Mouse (Mus musculus) urinary bladder, postnatal 25 days (tissue): Measurements from ENCODE around the gene Ofd1.

Source experiments
- DNase-seq: peaks from one replicate; pipeline ENCODE4 v3.0.0; 2022; ENCODE audit warnings: low spot score

Gene Ofd1

GRCm38 (mm10) chrX:166440616-166441063 is at the start of gene Ofd1:
Gene Ofd1 (minus strand): TSS chrX:166440704.
- DNase-seq, result peak; percentile 74

DNA sequence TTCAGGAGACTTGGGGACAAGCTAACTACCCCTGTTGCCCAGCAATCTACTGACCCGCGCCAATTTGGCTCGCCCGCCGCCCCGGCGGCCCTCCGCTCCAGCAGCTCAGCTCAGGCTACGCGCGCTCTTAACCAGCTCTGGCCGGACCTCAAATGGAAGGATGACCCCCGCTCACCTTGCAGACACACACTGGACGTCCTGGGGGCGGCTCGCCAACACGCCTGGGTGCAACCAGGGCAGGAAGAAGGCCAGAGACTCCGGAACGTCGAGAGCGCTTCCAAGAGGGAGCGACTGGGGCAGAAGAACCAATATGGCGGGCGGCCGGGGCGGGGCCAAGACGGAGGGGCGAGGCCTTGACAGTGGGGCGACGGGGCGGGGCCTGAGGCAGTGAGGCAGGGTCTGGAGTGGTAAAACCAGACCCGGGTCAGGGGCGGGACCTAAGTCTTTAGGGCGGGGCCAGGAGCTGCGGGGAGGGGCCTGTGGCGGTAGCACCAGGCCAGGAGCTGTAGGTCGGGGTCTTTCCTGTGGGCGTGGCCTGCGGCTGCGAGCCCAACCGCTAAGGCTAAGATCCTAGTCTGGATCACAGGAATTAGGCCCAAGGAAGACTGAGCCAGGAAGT is 39.0 kb upstream of the Ofd1 start, which contains the start of gene Rab9:
Gene Rab9, minus strand, starts transcription at position 503 of the 619 bp plus-strand sequence.
- DNase-seq, result peak; percentile 81

GRCm38 (mm10) chrX:166478631-166479364 is 38.3 kb upstream of the Ofd1 start:
- peak; percentile 7 for DNase-seq

DNA sequence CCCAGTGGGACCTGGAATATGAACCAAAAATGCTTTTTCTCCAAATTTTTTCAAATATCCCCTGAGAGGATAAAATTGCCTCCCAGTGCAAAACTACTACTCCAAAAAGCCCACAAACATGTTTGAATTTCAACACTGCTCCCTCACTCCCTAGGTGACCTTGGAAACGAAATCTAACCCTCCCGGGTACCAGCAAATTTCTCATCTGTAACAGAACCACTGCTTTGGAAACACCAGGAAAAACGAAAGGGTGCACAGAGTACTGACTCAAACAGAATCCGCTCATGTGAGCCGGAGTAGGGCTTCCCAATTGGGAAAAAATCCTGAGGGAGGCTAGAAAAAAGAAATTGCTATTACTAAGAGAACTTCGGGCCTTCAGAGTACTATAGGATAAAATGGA is 36.9 kb upstream of the Ofd1 start:
- DNase-seq, result no peak

DNA sequence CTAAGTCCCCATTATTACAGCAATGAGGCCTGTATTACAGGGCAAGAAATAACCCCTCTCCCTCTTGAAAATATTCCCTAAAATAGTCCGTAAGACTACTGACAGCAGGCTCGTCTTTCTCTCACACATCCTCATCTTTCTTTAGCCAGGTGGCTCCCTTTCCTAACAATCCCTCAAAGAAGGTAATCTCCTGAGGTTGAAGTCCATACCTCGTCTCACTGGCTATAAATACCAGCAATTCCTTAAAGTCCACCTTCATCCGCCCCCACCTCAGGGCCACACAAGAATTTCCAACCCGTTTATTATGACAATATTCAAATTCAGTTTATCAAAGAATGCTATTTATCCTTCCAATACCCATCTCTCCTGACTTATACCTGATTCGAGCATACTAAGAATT is 32.1 kb upstream of the Ofd1 start:
- DNase-seq, result no peak

GRCm38 (mm10) chrX:166468321-166468720 is 27.8 kb upstream of the Ofd1 start:
- no peak for DNase-seq

DNA sequence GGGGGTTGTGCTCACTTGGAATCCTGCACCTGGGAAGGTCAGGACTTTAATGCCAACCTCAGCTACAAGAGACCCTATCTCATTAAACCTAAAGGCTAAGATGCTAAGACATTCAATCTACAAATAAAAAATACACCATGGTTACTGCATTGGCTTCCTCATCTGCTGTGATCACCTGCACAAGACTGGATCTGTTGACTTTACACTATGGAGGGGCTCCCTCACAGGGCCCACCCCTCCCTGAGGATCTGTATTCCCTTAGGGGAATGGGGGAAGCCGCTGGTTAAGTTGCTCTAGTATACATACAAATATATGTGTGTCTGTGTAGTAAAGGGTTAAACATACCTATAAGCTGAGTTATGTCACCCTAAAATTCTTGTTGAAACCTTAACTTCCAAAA is 15.0 kb upstream of the Ofd1 start:
- DNase-seq, result no peak

DNA sequence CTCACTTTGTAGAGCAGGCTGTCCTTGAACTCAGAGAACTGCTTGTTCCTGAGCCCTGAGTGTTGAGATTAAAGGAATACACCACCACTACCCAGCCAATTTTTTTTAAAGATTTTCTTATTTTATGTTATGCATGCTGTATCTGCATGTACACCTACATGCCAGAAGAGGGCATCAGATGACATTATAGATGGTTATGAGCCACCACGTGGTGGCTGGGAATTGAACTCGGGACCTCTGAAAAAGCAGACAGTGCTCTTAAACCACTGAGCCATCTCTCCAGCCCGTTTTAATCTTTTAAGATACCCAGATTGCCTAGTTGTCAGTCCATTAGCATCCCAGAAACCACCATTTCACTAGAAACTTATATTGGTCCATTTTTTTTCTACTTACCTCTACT is 13.8 kb upstream of the Ofd1 start:
- no peak for DNase-seq

DNA sequence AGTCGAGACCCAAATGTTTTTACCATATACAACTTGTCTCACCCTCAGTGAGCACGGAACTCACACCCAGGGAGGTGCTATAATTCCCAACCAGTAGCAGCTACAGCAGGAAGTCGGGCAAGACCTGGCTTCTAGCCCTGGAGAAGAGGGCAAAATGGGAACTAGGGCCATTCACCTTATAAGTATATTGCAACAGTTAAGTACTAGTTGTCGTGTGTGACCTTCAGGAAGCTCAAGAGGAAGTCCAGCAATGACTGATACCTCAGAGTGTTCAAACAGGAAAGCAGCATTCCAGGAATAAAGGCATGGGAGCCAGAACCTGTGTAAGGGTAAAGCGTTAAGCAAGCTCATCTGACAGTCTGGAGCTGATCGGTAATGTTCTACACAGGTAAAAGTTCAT is 13.0 kb upstream of the Ofd1 start:
- no peak for DNase-seq

DNA sequence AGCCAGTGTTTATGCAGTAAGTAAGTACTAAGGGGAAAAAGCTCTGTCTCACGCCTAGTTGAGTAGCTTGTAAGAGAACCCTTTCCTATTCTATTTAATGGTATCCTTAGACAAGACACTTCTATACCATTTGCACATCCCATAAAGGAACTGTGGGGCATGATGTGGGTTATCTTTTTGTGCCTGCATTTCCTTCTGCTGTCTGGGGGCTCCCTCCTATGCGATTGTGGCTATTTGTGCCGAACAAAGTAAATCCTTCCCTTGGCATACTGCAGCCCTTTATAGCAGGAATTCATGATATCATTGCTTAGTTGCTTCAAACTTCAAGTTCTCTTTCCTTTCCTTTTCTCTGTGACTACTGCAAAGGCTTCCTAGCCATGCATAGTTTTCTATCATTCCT is 4.0 kb upstream of the Ofd1 start:
- DNase-seq, result no peak

DNA sequence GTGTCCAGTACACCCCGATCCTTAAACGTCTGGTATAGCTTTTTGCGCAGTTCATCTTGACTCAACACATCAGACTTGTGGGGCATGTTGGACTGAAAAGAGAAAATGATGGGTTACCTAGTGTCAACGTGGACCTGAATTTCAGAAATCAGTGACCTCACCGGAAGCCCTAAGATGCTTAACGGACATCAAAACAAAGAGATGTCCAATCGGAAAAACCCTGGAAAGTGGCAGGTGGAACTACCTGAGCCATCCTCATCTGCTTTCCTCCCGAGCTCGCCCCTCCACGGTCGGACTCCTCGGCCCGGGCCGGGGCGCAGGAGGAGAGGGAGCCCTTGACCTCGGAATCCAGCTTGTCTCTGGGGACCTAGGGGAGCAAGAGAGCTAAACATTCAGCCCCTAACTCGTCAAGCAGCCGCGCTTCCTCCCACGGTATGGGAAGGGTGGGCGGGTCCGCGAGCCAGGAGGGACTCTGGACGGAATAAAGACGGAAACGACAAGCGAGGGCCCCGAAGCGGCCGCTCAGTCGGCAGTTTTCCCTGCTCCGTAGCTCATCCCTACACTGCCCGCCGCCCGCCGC is 378 bp downstream of the Ofd1 start, which contains the start of gene Trappc2:
Gene Trappc2, plus strand, starts transcription at position 539 of the 580 bp plus-strand sequence.
- no peak for DNase-seq

- no peak for DNase-seq
Measured at GRCm38 (mm10) chrX:166434812-166435211, 5.7 kb downstream of the Ofd1 start.

- DNase-seq, result peak; percentile 8
Measured at GRCm38 (mm10) chrX:166416196-166416595, 24.3 kb downstream of the Ofd1 start.

DNA sequence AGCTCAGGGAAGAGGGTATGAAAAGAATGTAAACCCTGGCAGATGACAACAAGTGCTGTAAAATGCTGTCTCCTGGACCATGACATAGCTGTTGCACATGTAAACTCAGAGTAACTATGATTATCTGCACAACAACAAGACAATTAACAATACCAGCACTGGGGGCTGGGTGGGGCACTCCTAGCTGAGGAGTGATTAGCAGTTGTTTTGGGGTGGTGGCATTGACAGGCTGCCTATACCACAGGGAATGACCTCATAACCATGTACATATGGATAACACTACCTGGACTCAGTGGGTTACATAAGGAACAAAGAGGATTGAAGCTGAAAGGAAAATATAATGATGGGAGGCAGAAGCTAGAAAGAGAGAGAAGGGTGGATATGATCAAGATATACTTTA is 32.6 kb downstream of the Ofd1 start:
- DNase-seq, result no peak

DNA sequence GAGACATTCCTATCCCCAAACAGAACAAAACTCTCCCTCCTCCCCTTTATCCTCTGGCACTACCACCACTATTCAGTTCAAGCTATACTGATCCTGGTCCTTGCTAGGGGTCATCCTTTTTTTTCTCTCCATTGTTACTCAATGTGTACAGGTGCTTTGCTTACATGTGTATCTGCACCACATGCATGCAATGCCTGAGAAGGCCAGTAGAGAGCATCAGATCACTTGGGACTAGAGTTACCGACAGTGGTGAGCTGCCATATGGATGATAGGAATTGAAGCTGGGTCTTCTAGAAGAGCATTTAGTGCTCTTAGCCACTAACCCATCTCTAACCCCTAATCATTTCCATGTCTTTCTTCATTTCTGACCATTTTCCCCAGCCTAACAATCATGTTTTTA is 46.8 kb downstream of the Ofd1 start:
- no peak for DNase-seq

DNA sequence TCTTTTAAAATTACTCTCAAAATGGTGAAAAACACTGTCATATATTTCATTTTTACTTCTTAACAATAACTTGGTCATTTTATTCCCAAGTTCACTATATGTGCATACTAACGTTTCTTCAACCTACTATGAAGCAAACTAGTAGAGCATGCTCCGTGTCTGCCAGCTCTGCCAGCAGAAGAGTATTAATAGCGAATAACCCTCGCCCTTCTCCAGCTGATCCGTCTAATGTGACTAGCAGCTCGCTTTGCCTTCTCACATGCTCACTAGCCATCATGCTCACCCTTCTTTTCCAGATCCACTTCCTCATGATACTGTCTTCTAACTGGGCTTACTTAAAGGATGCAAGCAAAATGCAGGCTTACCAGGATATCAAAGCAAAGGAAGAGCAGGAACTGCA is 53.8 kb downstream of the Ofd1 start:
- no peak for DNase-seq

DNA sequence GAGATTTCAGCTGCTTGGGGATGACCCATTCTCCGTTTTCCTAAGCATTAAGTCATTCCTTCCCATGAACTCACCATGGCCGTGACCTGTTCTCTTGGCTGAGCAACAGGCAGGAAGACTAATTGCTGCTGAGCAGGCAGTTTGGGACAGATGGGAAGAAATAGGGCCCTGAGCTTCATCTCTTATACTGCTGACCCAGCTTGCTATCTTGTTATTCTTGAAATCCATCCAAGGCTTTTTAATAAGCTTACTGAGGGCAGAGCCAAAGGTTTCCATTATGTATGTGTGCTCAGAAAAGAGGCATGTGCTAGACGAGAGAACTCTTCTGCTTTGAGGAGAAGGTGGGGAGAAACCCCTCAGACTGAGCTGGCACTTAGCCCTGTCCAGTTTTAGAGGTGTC is 55.6 kb downstream of the Ofd1 start:
- no peak for DNase-seq

DNA sequence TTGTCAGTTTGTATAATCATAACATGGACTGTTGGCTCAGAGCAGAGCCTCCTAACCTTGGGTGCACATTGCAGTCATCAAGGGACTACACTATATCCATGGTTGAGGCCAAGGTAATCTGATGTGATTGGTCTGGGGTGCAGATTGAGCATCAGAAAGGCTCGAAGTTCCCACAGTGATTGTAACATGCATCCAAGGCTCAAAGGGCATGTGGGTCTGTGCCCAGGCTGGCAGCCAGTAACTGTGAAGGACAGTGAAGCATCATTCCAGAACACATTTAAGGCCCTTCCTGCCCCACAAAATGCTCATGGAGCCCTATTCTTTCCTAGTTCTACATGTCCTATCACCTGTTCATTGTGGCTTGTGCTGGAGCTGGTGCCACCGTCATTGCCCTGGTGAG is 56.9 kb downstream of the Ofd1 start:
- no peak for DNase-seq

- DNase-seq, result no peak
Measured at GRCm38 (mm10) chrX:166378652-166379051, 61.9 kb downstream of the Ofd1 start.

- DNase-seq, result no peak
Measured at GRCm38 (mm10) chrX:166376681-166377328, 63.7 kb downstream of the Ofd1 start.

- DNase-seq, result no peak
Measured at GRCm38 (mm10) chrX:166365458-166366213, 74.9 kb downstream of the Ofd1 start.

DNA sequence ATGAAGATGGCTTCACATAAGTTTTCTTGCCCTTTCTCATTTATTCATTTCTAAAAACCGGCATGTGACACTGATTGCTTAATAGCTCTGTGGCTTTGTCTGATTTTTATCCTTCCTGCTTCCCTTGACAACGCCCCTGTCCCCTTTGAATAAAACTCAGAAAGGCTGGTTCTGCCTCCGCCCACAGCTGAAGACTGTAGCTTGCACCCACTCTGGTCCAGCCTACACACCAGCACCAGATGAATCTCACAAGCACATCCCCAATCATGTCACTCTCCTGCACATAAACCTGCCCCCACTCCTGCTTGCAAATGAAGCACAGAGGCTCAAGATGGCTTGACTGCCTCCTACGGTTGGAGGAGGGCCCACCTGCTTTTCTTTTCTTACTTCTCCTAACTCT is 80.0 kb downstream of the Ofd1 start:
- no peak for DNase-seq
